Mouse (Mus musculus): Measurements from ENCODE around the gene Atp13a2. TPM values are rescaled to one million over a fixed set of nuclear protein-coding genes. Genes with fewer than 3 reads are reported as not detected.

Gene Atp13a2
- polyA plus RNA-seq, 1 experiment from 2014 or later = 15.8 TPM

DNA sequence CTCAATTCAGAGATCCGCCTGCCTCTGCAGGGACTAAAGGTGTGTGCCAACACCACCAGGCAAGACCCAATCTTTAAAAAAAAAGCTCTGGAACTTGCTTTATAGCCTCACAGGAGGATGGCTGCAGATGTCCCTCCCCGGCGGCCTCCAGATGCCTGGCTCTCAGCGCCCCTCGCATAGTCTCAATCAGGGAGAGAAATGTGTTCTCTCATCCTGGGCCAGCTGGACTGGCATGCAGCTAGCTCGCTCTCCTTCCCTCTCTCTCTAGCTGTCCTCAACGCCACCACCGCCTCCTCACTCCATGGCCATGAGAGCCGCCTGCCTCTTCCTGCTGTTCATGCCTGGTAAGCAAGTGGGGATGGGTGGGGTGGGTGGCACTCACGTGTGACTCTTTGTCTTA, 25.9 kb downstream of the Atp13a2 start:
- Histone ChIP-seq H3K36me3 (replicated peaks; ENCODE audit: insufficient read depth, low read length) (no peaks in the 10 kb centered on the region), H3K9ac (replicated peaks) (no peak overlapping the region), H3K4me1 (ENCODE audit: insufficient read depth) (peaks cover 7% of the 10 kb centered on the region; the same call in 1 of the 2 replicates), H3K27me3 (ENCODE audit: insufficient read depth, low read length) (peaks cover 20% of the 10 kb centered on the region), H3K27ac (ENCODE audit: low read depth) (no peak overlapping the region), H3K9me3 (ENCODE audit: low read length) (no peaks in the 10 kb centered on the region), H3K4me3 (ENCODE audit: low read depth, low read length) (no peak overlapping the region), H3K4me2 (ENCODE audit: low read depth, low read length) (no peak overlapping the region)
- TF ChIP-seq CTCF (IDR thresholded peaks at IDR 0.05; ENCODE audit: low read depth) (no peak), EP300 (IDR thresholded peaks at IDR 0.05; ENCODE audit: low read depth) (no peak)
- WGBS (ENCODE audit: insufficient replicate concordance) = 83% methylated on average over 10 of the region's 10 CpGs
- no peak for ATAC-seq
- no peak for DNase-seq

GRCm38 (mm10) chr4:141014114-141014513, 27.4 kb downstream of the Atp13a2 start:
- H3K27me3 ChIP-seq (ENCODE audit: insufficient read depth, low read length) = peaks cover 20% of the 10 kb centered on the region
- TF ChIP-seq EP300 (IDR thresholded peaks at IDR 0.05; ENCODE audit: low read depth) (no peak), CTCF (IDR thresholded peaks at IDR 0.05; ENCODE audit: low read depth) (no peak)
- peaks cover 7% of the 10 kb centered on the region; the same call in 1 of the 2 replicates for H3K4me1 ChIP-seq (ENCODE audit: insufficient read depth)
- no peak overlapping the region for H3K27ac ChIP-seq (ENCODE audit: low read depth)
- no peak overlapping the region for H3K9ac ChIP-seq (replicated peaks)
- 69% methylated on average over 8 of the region's 8 CpGs for WGBS (ENCODE audit: insufficient replicate concordance)
- DNase-seq = no peak
- H3K9me3 ChIP-seq (ENCODE audit: low read length) = no peaks in the 10 kb centered on the region
- no peaks in the 10 kb centered on the region for H3K36me3 ChIP-seq (replicated peaks; ENCODE audit: insufficient read depth, low read length)
- ATAC-seq = no peak
- H3K4me3 ChIP-seq (ENCODE audit: low read depth, low read length) = no peak overlapping the region
- no peak overlapping the region for H3K4me2 ChIP-seq (ENCODE audit: low read depth, low read length)

GRCm38 (mm10) chr4:141014856-141015255, 28.2 kb downstream of the Atp13a2 start:
- no peak overlapping the region for H3K27ac ChIP-seq (ENCODE audit: low read depth)
- H3K9ac ChIP-seq (replicated peaks) = no peak overlapping the region
- no peaks in the 10 kb centered on the region for H3K9me3 ChIP-seq (ENCODE audit: low read length)
- peaks cover 7% of the 10 kb centered on the region; the same call in 1 of the 2 replicates for H3K4me1 ChIP-seq (ENCODE audit: insufficient read depth)
- no peaks in the 10 kb centered on the region for H3K36me3 ChIP-seq (replicated peaks; ENCODE audit: insufficient read depth, low read length)
- 86% methylated on average over 11 of the region's 11 CpGs for WGBS (ENCODE audit: insufficient replicate concordance)
- H3K4me3 ChIP-seq (ENCODE audit: low read depth, low read length) = no peak overlapping the region
- H3K27me3 ChIP-seq (ENCODE audit: insufficient read depth, low read length) = peaks cover 20% of the 10 kb centered on the region
- TF ChIP-seq EP300 (IDR thresholded peaks at IDR 0.05; ENCODE audit: low read depth) (no peak), CTCF (IDR thresholded peaks at IDR 0.05; ENCODE audit: low read depth) (no peak)
- no peak overlapping the region for H3K4me2 ChIP-seq (ENCODE audit: low read depth, low read length)
- DNase-seq (no peak), ATAC-seq (no peak)

DNA sequence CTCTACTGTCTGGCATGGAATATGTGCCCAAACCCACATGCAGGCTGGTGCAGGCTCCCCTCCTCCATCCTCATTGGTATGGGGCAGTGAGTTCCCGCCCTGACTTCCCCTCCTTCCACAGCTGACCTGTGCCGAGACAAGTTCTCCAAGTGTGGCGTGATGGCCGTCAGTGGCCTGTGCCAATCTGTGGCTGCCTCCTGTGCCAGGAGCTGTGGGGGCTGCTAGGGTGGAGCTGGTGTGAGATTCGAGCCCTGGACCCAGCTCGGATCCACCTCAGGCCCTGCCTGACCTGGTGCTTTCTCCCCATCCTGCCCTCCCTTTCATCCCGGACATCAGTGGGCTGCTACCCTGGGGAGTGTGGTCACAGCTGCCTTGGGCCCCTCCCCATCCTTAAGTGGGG, 28.7 kb downstream of the Atp13a2 start:
- no peak for TF ChIP-seq EP300 (IDR thresholded peaks at IDR 0.05; ENCODE audit: low read depth)
- no peak for TF ChIP-seq CTCF (IDR thresholded peaks at IDR 0.05; ENCODE audit: low read depth)
- H3K4me1 ChIP-seq (ENCODE audit: insufficient read depth) = peaks cover 3% of the 10 kb centered on the region; the same call in 1 of the 2 replicates
- no peak for DNase-seq
- H3K27ac ChIP-seq (ENCODE audit: low read depth) = no peak overlapping the region
- ATAC-seq = no peak
- H3K4me2 ChIP-seq (ENCODE audit: low read depth, low read length) = no peak overlapping the region
- peaks cover 18% of the 10 kb centered on the region for H3K27me3 ChIP-seq (ENCODE audit: insufficient read depth, low read length)
- 67% methylated on average over 7 of the region's 7 CpGs for WGBS (ENCODE audit: insufficient replicate concordance)
- H3K9ac ChIP-seq (replicated peaks) = no peak overlapping the region
- H3K36me3 ChIP-seq (replicated peaks; ENCODE audit: insufficient read depth, low read length) = no peaks in the 10 kb centered on the region
- H3K4me3 ChIP-seq (ENCODE audit: low read depth, low read length) = no peak overlapping the region
- H3K9me3 ChIP-seq (ENCODE audit: low read length) = no peaks in the 10 kb centered on the region

DNA sequence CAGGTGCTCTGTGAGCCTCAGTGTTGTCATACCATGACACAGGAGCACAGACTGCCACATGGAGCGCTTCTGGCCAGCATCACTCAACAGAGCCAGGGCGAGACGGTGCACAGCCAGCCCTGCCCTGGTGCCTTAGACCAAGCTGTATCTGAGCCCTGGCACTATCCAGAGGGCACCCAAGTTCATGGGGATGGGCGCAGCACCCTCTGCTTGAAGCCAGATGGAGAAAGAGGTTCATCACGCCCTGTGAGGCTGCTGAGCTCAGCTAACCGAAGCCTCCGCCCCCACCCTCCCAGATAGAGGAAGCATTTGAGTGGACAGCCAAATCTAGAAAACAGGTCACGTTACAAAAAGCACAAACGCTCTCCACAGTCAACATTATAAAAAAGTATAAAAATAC, 29.6 kb downstream of the Atp13a2 start:
- WGBS (ENCODE audit: insufficient replicate concordance) = 61% methylated on average over 9 of the region's 9 CpGs
- ATAC-seq (0 out of 2 replicates have a peak, but pooled peaks have one; percentile 18), DNase-seq (no peak)
- Histone ChIP-seq H3K27me3 (ENCODE audit: insufficient read depth, low read length) (peaks cover 9% of the 10 kb centered on the region), H3K36me3 (replicated peaks; ENCODE audit: insufficient read depth, low read length) (no peaks in the 10 kb centered on the region), H3K9ac (replicated peaks) (no peak overlapping the region), H3K4me2 (ENCODE audit: low read depth, low read length) (no peak overlapping the region), H3K4me3 (ENCODE audit: low read depth, low read length) (no peak overlapping the region), H3K27ac (ENCODE audit: low read depth) (no peak overlapping the region), H3K9me3 (ENCODE audit: low read length) (no peaks in the 10 kb centered on the region), H3K4me1 (ENCODE audit: insufficient read depth) (no peaks in the 10 kb centered on the region)
- no peak for TF ChIP-seq CTCF (IDR thresholded peaks at IDR 0.05; ENCODE audit: low read depth)
- no peak for TF ChIP-seq EP300 (IDR thresholded peaks at IDR 0.05; ENCODE audit: low read depth)

DNA sequence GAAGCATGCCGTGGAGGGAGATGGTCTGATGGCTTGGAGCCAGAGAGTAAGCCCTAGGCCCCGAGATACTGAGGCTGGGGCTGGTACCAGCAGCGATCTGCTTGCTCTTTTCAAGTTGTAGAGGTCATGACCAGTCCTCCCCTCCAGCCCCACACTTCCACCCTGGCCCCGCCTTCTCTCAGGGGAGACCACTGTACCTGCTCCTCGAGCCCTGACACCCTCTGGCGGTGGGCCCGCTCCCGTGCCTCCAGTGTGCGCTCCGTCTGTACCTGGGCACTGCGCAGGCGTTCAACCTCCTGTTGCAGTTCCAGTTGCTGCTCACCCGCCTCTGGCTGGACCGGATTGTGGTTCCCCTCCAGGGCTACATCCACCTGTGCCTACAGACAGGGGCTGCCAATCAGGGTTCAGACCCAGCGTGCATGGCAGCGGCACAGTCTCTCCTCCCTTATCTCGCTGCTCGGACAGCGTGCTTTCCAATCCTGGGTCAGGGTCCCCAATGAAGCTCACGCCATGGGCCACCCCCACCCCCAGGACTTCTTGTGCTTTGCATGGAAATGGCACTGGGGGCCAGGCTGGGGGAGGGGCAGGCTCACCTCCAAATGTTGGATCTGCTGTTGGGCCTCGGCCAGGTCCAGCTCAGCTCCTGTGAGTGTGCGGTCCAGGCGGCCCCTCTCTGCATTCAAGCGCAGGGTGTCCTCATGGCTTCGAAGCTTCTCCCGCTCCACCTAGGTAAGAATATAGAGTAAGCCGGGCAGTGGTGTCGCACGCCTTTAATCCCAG, 31.2 kb downstream of the Atp13a2 start:
- H3K4me2 ChIP-seq (ENCODE audit: low read depth, low read length) = no peak overlapping the region
- H3K9ac ChIP-seq (replicated peaks) = no peak overlapping the region
- no peaks in the 10 kb centered on the region for H3K36me3 ChIP-seq (replicated peaks; ENCODE audit: insufficient read depth, low read length)
- H3K27me3 ChIP-seq (ENCODE audit: insufficient read depth, low read length) = no peaks in the 10 kb centered on the region
- H3K9me3 ChIP-seq (ENCODE audit: low read length) = no peaks in the 10 kb centered on the region
- no peaks in the 10 kb centered on the region for H3K4me1 ChIP-seq (ENCODE audit: insufficient read depth)
- DNase-seq = no peak
- no peak overlapping the region for H3K4me3 ChIP-seq (ENCODE audit: low read depth, low read length)
- no peak overlapping the region for H3K27ac ChIP-seq (ENCODE audit: low read depth)
- TF ChIP-seq CTCF (IDR thresholded peaks at IDR 0.05; ENCODE audit: low read depth) (no peak), EP300 (IDR thresholded peaks at IDR 0.05; ENCODE audit: low read depth) (no peak)
- WGBS (ENCODE audit: insufficient replicate concordance) = 87% methylated on average over 29 of the region's 29 CpGs
- no peak for ATAC-seq

All from liver, postnatal 0 days (tissue).